Mouse (Mus musculus): Measurements from ENCODE around the gene Rnf208.

The Rnf208 gene

GRCm38 (mm10) chr2:25242101-25242506, at the start of gene Rnf208, which contains the start of gene Cysrt1:
TSS of gene Rnf208 (plus strand) at chr2:25242255.
TSS of gene Cysrt1 (minus strand) at chr2:25242452.
- DNase-seq (ENCODE audit: extremely low read depth, insufficient read length, low spot score) = no peak

GRCm38 (mm10) chr2:25193330-25193770, 48.7 kb upstream of the Rnf208 start:
- DNase-seq (ENCODE audit: extremely low read depth, insufficient read length, low spot score) = peak; percentile 71

GRCm38 (mm10) chr2:25194006-25194405, 48.0 kb upstream of the Rnf208 start:
- no peak for DNase-seq (ENCODE audit: extremely low read depth, insufficient read length, low spot score)

- DNase-seq (ENCODE audit: extremely low read depth, insufficient read length, low spot score) = peak; percentile 65
Observed at GRCm38 (mm10) chr2:25194486-25195171, 47.4 kb upstream of the Rnf208 start.

GRCm38 (mm10) chr2:25195211-25196156, 46.6 kb upstream of the Rnf208 start:
- peak; percentile 60 for DNase-seq (ENCODE audit: extremely low read depth, insufficient read length, low spot score)

- peak; percentile 89 for DNase-seq (ENCODE audit: extremely low read depth, insufficient read length, low spot score)
Observed at GRCm38 (mm10) chr2:25196172-25196954, 45.7 kb upstream of the Rnf208 start, which contains the start of gene Tor4a. TSS of gene Tor4a (minus strand) at chr2:25196886.

- DNase-seq (ENCODE audit: extremely low read depth, insufficient read length, low spot score) = no peak
Observed at GRCm38 (mm10) chr2:25197191-25197590, 44.9 kb upstream of the Rnf208 start.

- DNase-seq (ENCODE audit: extremely low read depth, insufficient read length, low spot score) = no peak
Observed at GRCm38 (mm10) chr2:25197946-25198345, 44.1 kb upstream of the Rnf208 start.

GRCm38 (mm10) chr2:25200631-25201030, 41.4 kb upstream of the Rnf208 start:
- no peak for DNase-seq (ENCODE audit: extremely low read depth, insufficient read length, low spot score)

GRCm38 (mm10) chr2:25203631-25204214, 38.3 kb upstream of the Rnf208 start:
- no peak for DNase-seq (ENCODE audit: extremely low read depth, insufficient read length, low spot score)

- DNase-seq (ENCODE audit: extremely low read depth, insufficient read length, low spot score) = no peak
Observed at GRCm38 (mm10) chr2:25207593-25207992, 34.5 kb upstream of the Rnf208 start.

- no peak for DNase-seq (ENCODE audit: extremely low read depth, insufficient read length, low spot score)
Observed at GRCm38 (mm10) chr2:25210686-25211085, 31.4 kb upstream of the Rnf208 start.

GRCm38 (mm10) chr2:25211121-25211670, 30.9 kb upstream of the Rnf208 start, which contains the start of gene Nelfb:
TSS of gene Nelfb (minus strand) at chr2:25211489.
- peak; percentile 95 for DNase-seq (ENCODE audit: extremely low read depth, insufficient read length, low spot score)

- no peak for DNase-seq (ENCODE audit: extremely low read depth, insufficient read length, low spot score)
Observed at GRCm38 (mm10) chr2:25213266-25213865, 28.7 kb upstream of the Rnf208 start.

GRCm38 (mm10) chr2:25214444-25214843, 27.6 kb upstream of the Rnf208 start, which contains the start of gene Stpg3:
TSS of gene Stpg3 (minus strand) at chr2:25214637.
- no peak for DNase-seq (ENCODE audit: extremely low read depth, insufficient read length, low spot score)

- no peak for DNase-seq (ENCODE audit: extremely low read depth, insufficient read length, low spot score)
Observed at GRCm38 (mm10) chr2:25217666-25218065, 24.4 kb upstream of the Rnf208 start.

- DNase-seq (ENCODE audit: extremely low read depth, insufficient read length, low spot score) = no peak
Observed at GRCm38 (mm10) chr2:25218445-25218844, 23.6 kb upstream of the Rnf208 start, which contains the start of gene Fam166a. TSS of gene Fam166a (plus strand) at chr2:25218745.

- peak; percentile 28 for DNase-seq (ENCODE audit: extremely low read depth, insufficient read length, low spot score)
Observed at GRCm38 (mm10) chr2:25221331-25221772, 20.7 kb upstream of the Rnf208 start.

Measured in 3134 (cell line).